Mouse (Mus musculus) intestine, postnatal 0 days (tissue): Measurements from ENCODE around the gene Rbp4. TPM values are rescaled to one million over a fixed set of nuclear protein-coding genes. Genes with fewer than 3 reads are reported as not detected.
A peak's percentile ranks its signal among the peaks of the same experiment; 100 is the strongest.

ENCODE experiments used
- ATAC-seq: fragments of 200-750 bp; cut with Nextera tagmentation; 2 replicates; pipeline ENCODE4 v1.8.0; 2017; ENCODE audit warnings: mild to moderate bottlenecking, moderate TSS enrichment, moderate library complexity
- H3K27ac ChIP-seq: fragments of 300-500 bp; sonication (generic); 2 replicates; pipeline ENCODE4 v1.5.1; 2014; ENCODE audit warnings: mild to moderate bottlenecking, low read depth, low read length, moderate library complexity
- H3K27me3 ChIP-seq: fragments of 300-500 bp; sonication (generic); replicated peaks from 2 replicates; pipeline ENCODE4 v1.6.1; 2014; ENCODE audit warnings: low read length, mixed read lengths; ENCODE audit not compliant: control insufficient read depth, insufficient read depth
- H3K36me3 ChIP-seq: fragments of 300-500 bp; sonication (generic); 2 replicates; pipeline ENCODE4 v1.6.1; 2014; ENCODE audit warnings: mild to moderate bottlenecking, moderate library complexity; ENCODE audit not compliant: control insufficient read depth, insufficient read depth
- H3K4me1 ChIP-seq: fragments of 300-500 bp; sonication (generic); replicated peaks from 2 replicates; pipeline ENCODE4 v1.6.1; 2014; ENCODE audit warnings: antibody characterized with exemption, low read length, mixed read lengths; ENCODE audit not compliant: control insufficient read depth, insufficient read depth
- H3K4me2 ChIP-seq: fragments of 300-500 bp; sonication (generic); replicated peaks from 2 replicates; pipeline ENCODE4 v1.6.1; 2014; ENCODE audit warnings: low read depth, mild to moderate bottlenecking, moderate library complexity
- H3K4me3 ChIP-seq: fragments of 300-500 bp; sonication (generic); 2 replicates; pipeline ENCODE4 v1.5.1; 2014; ENCODE audit warnings: low read depth, low read length
- H3K9ac ChIP-seq: fragments of 300-500 bp; sonication (generic); 2 replicates; pipeline ENCODE4 v1.6.1; 2014; ENCODE audit warnings: mild to moderate bottlenecking, low read depth, low read length
- H3K9me3 ChIP-seq: fragments of 300-500 bp; sonication (generic); 2 replicates; pipeline ENCODE4 v1.6.1; 2016; ENCODE audit warnings: mixed run types; ENCODE audit not compliant: control insufficient read depth
- CTCF ChIP-seq: sonication (generic); IDR thresholded peaks from 2 replicates; pipeline ENCODE4 v1.5.1; 2016; ENCODE audit warnings: low read depth, mild to moderate bottlenecking, control low read depth, antibody characterized with exemption, moderate library complexity
- WGBS: fragments of 180-500 bp; shearing (Covaris S2); extraction: QIAGEN DNeasy Blood & Tissue Kit; methylation state at CpG from one replicate; pipeline ENCODE4 v1.1.7; 2014; 5-methylcytosine and 5-hydroxymethylcytosine counted together
- polyA plus RNA-seq: library from polyadenylated mRNA; unstranded; fragments of >200 nt; fragmentation: Nextera tagmentation; extraction: Ambion mirVana; gene quantifications from 2 replicates; pipeline ENCODE4 v1.2.1, GENCODE M21; 2015

The Rbp4 gene
- polyA plus RNA-seq, 1 experiment from 2014 or later: 16.8 TPM

GRCm38 (mm10) chr19:38114834-38115491 is 10.1 kb downstream of the Rbp4 start:
- 82% methylated on average over 7 of the region's 7 CpGs for WGBS
- Histone ChIP-seq H3K9me3 (no peaks in the 10 kb centered on the region), H3K4me2 (no peak overlapping the region), H3K27ac (no peak overlapping the region), H3K4me3 (no peak overlapping the region), H3K36me3 (no peaks in the 10 kb centered on the region), H3K27me3 (no peaks in the 10 kb centered on the region), H3K4me1 (no peaks in the 10 kb centered on the region), H3K9ac (no peak overlapping the region)
- ATAC-seq: no peak
- TF ChIP-seq CTCF: no peak

DNA sequence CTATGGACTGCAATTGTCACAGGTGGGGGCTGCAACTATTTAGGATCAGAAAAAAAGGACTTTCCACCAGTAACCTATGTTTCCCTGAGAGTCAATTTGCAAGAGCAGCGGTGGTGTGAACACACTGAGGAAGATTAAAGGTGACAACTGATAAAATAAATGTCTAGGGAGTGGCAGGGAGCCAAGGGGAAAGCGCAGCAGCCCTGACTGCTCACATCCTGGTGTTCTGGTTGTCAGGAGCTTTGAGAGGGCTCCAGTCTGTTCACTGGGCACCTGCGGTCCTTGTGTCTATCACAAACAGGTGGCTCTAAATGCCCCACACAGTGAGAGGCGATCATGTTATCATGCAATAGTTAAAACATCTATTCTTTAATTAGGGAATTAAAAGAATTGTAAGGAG is 12.5 kb downstream of the Rbp4 start:
- no peaks in the 10 kb centered on the region for H3K9me3 ChIP-seq
- H3K4me3 ChIP-seq: no peak overlapping the region
- ATAC-seq: no peak
- H3K4me2 ChIP-seq: no peak overlapping the region
- H3K4me1 ChIP-seq: no peaks in the 10 kb centered on the region
- WGBS: 32% methylated on average over 4 of the region's 4 CpGs
- no peak for TF ChIP-seq CTCF
- H3K9ac ChIP-seq: no peak overlapping the region
- H3K27ac ChIP-seq: no peak overlapping the region
- no peaks in the 10 kb centered on the region for H3K27me3 ChIP-seq
- H3K36me3 ChIP-seq: no peaks in the 10 kb centered on the region

DNA sequence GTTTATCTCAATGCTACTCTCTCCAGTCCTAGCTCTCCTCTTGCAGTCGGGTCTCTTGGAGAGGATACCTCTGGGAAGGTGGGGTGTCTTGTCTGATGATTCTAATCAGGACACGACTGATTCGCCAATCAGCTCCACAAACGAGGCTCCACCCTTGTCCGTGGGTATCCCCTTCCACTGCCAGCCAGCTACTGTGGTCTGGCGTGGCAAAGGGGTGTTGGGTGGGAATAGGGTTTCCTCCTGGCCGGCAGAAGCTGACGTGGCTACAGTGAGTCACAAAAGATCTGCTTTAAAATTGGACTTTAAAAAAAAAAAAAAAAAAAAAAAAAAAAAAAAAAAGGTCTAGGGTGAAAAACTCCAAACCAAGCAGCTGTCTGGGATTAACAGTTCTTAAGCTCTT is 14.0 kb downstream of the Rbp4 start:
- ATAC-seq: no peak

DNA sequence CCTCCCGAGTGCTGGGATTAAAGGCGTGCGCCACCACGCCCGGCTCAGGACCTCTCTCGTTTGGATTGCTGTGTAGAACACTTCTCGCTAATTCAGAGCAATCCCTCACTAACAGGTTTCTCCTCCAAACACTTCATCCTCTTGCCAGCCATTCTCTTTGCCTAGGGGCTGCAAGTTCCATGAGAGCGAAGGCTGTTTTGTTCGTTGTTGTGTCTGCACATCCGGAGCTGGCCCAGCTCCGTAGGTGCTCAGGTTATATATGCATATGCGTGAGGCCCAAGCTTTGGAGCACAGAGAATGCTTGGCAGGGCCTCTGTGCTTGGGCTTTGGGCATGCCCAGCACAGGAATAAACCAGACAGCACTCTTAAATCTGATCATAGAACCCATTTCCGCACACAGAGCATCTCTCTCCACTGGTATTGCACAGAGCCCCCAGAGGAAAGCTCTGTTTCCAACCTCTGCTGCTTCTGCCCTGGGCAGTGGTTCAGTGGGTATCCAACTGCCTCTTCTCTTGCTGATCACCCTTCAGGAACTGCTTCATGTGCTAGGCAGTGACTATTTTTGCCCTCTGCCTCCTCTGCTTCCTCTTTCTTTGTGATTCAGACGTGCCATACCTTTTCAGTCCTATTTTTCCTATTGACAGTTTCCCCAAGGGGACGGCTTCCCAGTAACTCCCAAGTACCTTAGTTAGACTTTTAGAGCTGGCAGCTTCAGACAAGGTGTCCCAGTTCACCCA is 15.4 kb downstream of the Rbp4 start:
- no peaks in the 10 kb centered on the region for H3K27me3 ChIP-seq
- WGBS: 92% methylated on average over 15 of the region's 15 CpGs
- no peaks in the 10 kb centered on the region for H3K36me3 ChIP-seq

More for the DNA sequence above, 14.0 kb downstream of the Rbp4 start:
- WGBS: 79% methylated on average over 8 of the region's 8 CpGs
- Histone ChIP-seq H3K9me3 (no peaks in the 10 kb centered on the region), H3K9ac (no peak overlapping the region), H3K27me3 (no peaks in the 10 kb centered on the region), H3K4me1 (no peaks in the 10 kb centered on the region), H3K4me3 (no peak overlapping the region), H3K36me3 (no peaks in the 10 kb centered on the region), H3K27ac (no peak overlapping the region), H3K4me2 (no peak overlapping the region)
- no peak for TF ChIP-seq CTCF

GRCm38 (mm10) chr19:38107871-38108270 is 17.2 kb downstream of the Rbp4 start:
- Histone ChIP-seq H3K4me2 (no peak overlapping the region), H3K9me3 (no peaks in the 10 kb centered on the region), H3K4me3 (no peak overlapping the region), H3K27ac (no peak overlapping the region), H3K36me3 (no peaks in the 10 kb centered on the region), H3K27me3 (no peaks in the 10 kb centered on the region), H3K9ac (no peak overlapping the region), H3K4me1 (no peaks in the 10 kb centered on the region)
- no peak for TF ChIP-seq CTCF
- 48% methylated on average over 4 of the region's 4 CpGs for WGBS
- ATAC-seq: peak; percentile 61

More for the DNA sequence above, 15.4 kb downstream of the Rbp4 start:
- Histone ChIP-seq H3K27ac (no peak overlapping the region), H3K9me3 (no peaks in the 10 kb centered on the region), H3K4me3 (no peak overlapping the region), H3K4me1 (no peaks in the 10 kb centered on the region), H3K4me2 (no peak overlapping the region), H3K9ac (no peak overlapping the region)
- ATAC-seq: no peak
- no peak for TF ChIP-seq CTCF

DNA sequence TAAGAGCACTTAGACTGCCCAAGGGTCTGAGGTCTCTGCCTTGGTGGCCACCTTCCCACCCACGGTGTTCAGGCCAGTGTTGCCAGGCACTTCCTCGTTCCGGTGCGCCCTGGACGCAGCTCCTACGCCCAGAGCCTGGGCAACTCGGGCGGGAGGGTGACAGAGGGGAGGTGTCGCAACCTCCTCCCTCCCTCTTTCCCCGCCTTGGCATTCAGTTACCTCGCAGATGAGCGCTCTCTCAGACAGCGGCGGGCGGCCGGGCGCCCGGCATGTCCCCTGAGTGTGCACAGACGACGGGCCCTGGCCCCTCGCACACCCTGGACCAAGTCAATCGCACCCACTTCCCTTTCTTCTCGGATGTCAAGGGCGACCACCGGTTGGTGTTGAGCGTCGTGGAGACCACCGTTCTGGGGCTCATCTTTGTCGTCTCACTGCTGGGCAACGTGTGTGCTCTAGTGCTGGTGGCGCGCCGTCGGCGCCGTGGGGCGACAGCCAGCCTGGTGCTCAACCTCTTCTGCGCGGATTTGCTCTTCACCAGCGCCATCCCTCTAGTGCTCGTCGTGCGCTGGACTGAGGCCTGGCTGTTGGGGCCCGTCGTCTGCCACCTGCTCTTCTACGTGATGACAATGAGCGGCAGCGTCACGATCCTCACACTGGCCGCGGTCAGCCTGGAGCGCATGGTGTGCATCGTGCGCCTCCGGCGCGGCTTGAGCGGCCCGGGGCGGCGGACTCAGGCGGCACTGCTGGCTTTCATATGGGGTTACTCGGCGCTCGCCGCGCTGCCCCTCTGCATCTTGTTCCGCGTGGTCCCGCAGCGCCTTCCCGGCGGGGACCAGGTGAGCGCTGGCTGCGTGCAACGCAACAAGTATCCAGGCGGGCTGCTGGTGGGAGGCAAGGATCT is 28.0 kb downstream of the Rbp4 start, which contains the start of gene Ffar4:
Gene Ffar4, plus strand, starts transcription at position 214 of the 901 bp plus-strand sequence.
- ATAC-seq: peak; percentile 78
- Histone ChIP-seq H3K9me3 (no peaks in the 10 kb centered on the region), H3K27me3 (peaks cover 24% of the 10 kb centered on the region; the same call in 1 of the 2 replicates), H3K4me1 (no peaks in the 10 kb centered on the region), H3K4me3 (peak within 1 kb of the TSS; percentile 31), H3K9ac (no peak within 1 kb of the TSS), H3K27ac (no peak within 1 kb of the TSS), H3K4me2 (peak within 1 kb of the TSS; percentile 61), H3K36me3 (no peaks in the 10 kb centered on the region)
- TF ChIP-seq CTCF: no peak
- under 1% methylated on average over 76 of the region's 77 CpGs for WGBS
